Mouse (Mus musculus) forebrain, embryonic 16.5 days (tissue): ENCODE results near the gene Lif. TPM values are rescaled to one million over a fixed set of nuclear protein-coding genes. Genes with fewer than 3 reads are reported as not detected.

ENCODE experiments used
- ATAC-seq: fragments of 200-750 bp; cut with Nextera tagmentation; 2 replicates; pipeline ENCODE4 v1.8.0; 2017; ENCODE audit warnings: mild to moderate bottlenecking, moderate library complexity
- H3K27ac ChIP-seq: fragments of 300-500 bp; sonication (generic); 2 replicates; pipeline ENCODE4 v1.5.1; 2014; ENCODE audit warnings: low read length, control low read depth
- H3K27me3 ChIP-seq: fragments of 300-500 bp; sonication (generic); replicated peaks from 2 replicates; pipeline ENCODE4 v1.6.1; 2014; ENCODE audit warnings: low read length; ENCODE audit not compliant: control insufficient read depth, insufficient read depth
- H3K36me3 ChIP-seq: fragments of 300-500 bp; sonication (generic); 2 replicates; pipeline ENCODE4 v1.6.1; 2014; ENCODE audit not compliant: control insufficient read depth, insufficient read depth
- H3K4me1 ChIP-seq: fragments of 300-500 bp; sonication (generic); replicated peaks from 2 replicates; pipeline ENCODE4 v1.6.1; 2014; ENCODE audit warnings: low read length; ENCODE audit not compliant: control insufficient read depth, insufficient read depth
- H3K4me2 ChIP-seq: fragments of 300-500 bp; sonication (generic); 2 replicates; pipeline ENCODE4 v1.6.1; 2014; ENCODE audit warnings: mild to moderate bottlenecking, low read length, control low read depth
- H3K4me3 ChIP-seq: fragments of 300-500 bp; sonication (generic); replicated peaks from 2 replicates; pipeline ENCODE4 v1.5.1; 2014; ENCODE audit warnings: mild to moderate bottlenecking, low read length, control low read depth
- H3K9ac ChIP-seq: fragments of 300-500 bp; sonication (generic); replicated peaks from 2 replicates; pipeline ENCODE4 v1.6.1; 2014; ENCODE audit warnings: low read depth, low read length, control low read depth
- H3K9me3 ChIP-seq: fragments of 300-500 bp; sonication (generic); 2 replicates; pipeline ENCODE4 v1.6.1; 2016; ENCODE audit warnings: low read length; ENCODE audit not compliant: control insufficient read depth
- WGBS: fragments of 180-500 bp; shearing (Covaris S2); extraction: QIAGEN DNeasy Blood & Tissue Kit; methylation state at CpG from one replicate; pipeline ENCODE4 v1.1.7; 2014; 5-methylcytosine and 5-hydroxymethylcytosine counted together
- polyA plus RNA-seq: library from polyadenylated mRNA; unstranded; fragments of >200 nt; fragmentation: Nextera tagmentation; extraction: Ambion mirVana; gene quantifications from 2 replicates; pipeline ENCODE4 v1.2.1, GENCODE M21; 2015

The Lif gene
- polyA plus RNA-seq, 1 experiment from 2014 or later: 0.05 TPM

DNA sequence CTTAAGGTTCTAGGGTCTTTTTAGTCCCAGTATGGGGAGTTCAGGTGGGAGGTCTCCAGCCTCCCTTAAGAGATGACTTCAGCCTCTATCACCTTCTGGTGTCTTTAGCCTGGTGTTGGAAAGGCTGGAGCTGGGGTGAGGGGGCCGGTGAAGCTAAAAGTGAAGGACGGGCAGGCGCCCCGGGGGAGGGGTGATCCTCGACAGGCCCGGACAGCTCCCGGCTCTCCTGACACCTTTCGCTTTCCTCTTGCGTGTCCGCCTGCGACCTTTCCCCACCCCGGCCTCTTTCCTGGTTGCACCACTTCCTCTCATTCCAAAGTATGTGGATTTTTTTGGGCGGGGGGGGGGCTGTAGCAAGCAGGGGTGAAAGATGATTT is 9.8 kb downstream of the Lif start:
- H3K27ac ChIP-seq: no peak overlapping the region
- peak overlapping the region; percentile 92 for H3K4me2 ChIP-seq
- H3K9me3 ChIP-seq: no peaks in the 10 kb centered on the region
- peaks cover 12% of the 10 kb centered on the region for H3K4me1 ChIP-seq
- H3K9ac ChIP-seq: no peak overlapping the region
- 9% methylated on average over 13 of the region's 13 CpGs for WGBS
- H3K4me3 ChIP-seq: peak overlapping the region; percentile 51
- H3K27me3 ChIP-seq: peaks cover 34% of the 10 kb centered on the region
- H3K36me3 ChIP-seq: no peaks in the 10 kb centered on the region
- no peak for ATAC-seq

- peaks cover 34% of the 10 kb centered on the region for H3K27me3 ChIP-seq
- H3K4me3 ChIP-seq: no peak overlapping the region
- H3K36me3 ChIP-seq: no peaks in the 10 kb centered on the region
- H3K27ac ChIP-seq: no peak overlapping the region
- no peak overlapping the region for H3K9ac ChIP-seq
- H3K4me1 ChIP-seq: peaks cover 10% of the 10 kb centered on the region
- ATAC-seq: no peak
- no peak overlapping the region for H3K4me2 ChIP-seq
- H3K9me3 ChIP-seq: no peaks in the 10 kb centered on the region
- 88% methylated on average over 6 of the region's 6 CpGs for WGBS
Observed at GRCm38 (mm10) chr11:4268500-4268899, 11.1 kb downstream of the Lif start.

- H3K36me3 ChIP-seq: no peaks in the 10 kb centered on the region
- H3K4me2 ChIP-seq: no peak overlapping the region
- WGBS: 20% methylated on average over 19 of the region's 20 CpGs
- peaks cover 10% of the 10 kb centered on the region for H3K4me1 ChIP-seq
- no peak overlapping the region for H3K27ac ChIP-seq
- H3K9ac ChIP-seq: 0 out of 2 replicates have a peak overlapping the region, but pooled peaks have one; percentile 4
- H3K9me3 ChIP-seq: no peaks in the 10 kb centered on the region
- no peak for ATAC-seq
- no peak overlapping the region for H3K4me3 ChIP-seq
- H3K27me3 ChIP-seq: peaks cover 20% of the 10 kb centered on the region
Observed at GRCm38 (mm10) chr11:4270744-4271459, 13.5 kb downstream of the Lif start.

GRCm38 (mm10) chr11:4271544-4271943 is 14.2 kb downstream of the Lif start:
- H3K4me3 ChIP-seq: no peak overlapping the region
- H3K27me3 ChIP-seq: peaks cover 16% of the 10 kb centered on the region
- no peaks in the 10 kb centered on the region for H3K36me3 ChIP-seq
- no peak for ATAC-seq
- peaks cover 6% of the 10 kb centered on the region for H3K4me1 ChIP-seq
- no peaks in the 10 kb centered on the region for H3K9me3 ChIP-seq
- no peak overlapping the region for H3K4me2 ChIP-seq
- H3K27ac ChIP-seq: no peak overlapping the region
- no peak overlapping the region for H3K9ac ChIP-seq
- WGBS: 51% methylated on average over 11 of the region's 11 CpGs

DNA sequence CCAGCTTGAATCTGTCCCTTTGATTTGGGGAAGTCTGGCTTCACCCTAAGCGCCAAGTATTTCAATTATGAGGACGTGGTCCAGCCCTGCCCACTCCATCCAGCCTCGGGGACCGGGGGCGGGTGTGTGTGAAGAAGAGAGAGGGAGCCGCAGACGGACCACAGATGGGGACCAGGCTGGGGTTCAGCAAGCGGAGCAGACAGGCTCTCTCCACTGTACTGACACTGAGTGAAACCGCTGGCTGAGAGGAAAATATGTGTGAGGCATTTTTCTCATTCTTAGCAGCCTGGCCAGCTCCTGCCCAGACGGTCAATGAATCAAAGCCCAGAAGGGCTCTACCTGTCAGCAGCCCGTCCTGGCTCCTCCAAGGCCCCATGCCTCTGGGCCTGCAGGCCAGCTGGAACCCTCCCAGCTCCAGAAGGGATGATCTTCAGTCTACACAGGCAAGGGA is 19.1 kb downstream of the Lif start:
- Histone ChIP-seq H3K27me3 (no peaks in the 10 kb centered on the region), H3K4me3 (no peak overlapping the region), H3K4me2 (no peak overlapping the region), H3K27ac (no peak overlapping the region), H3K36me3 (no peaks in the 10 kb centered on the region), H3K4me1 (no peaks in the 10 kb centered on the region), H3K9me3 (no peaks in the 10 kb centered on the region), H3K9ac (no peak overlapping the region)
- ATAC-seq: no peak
- 65% methylated on average over 11 of the region's 11 CpGs for WGBS

DNA sequence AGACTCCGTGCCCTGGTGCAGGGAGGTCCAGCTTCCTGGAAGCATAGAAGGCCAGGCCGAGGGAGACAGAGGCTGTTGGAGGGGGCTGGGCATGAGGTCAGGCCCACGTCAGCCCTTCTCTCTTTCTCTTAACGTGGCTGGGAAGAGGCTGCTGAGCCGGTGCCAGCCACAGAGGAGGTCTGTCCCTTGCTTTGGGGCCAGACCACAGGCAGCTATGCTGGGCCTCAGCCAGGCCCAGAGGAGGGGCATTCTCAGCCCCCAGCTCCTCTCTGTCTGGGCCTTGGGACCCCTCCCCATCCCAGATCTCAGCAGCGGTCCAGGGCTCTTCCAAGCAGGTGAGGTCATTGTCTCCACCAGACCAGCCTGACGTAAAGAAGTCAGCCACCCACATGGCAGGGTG is 22.6 kb downstream of the Lif start:
- no peak overlapping the region for H3K4me3 ChIP-seq
- no peak overlapping the region for H3K4me2 ChIP-seq
- no peaks in the 10 kb centered on the region for H3K9me3 ChIP-seq
- ATAC-seq: no peak
- 33% methylated on average over 7 of the region's 7 CpGs for WGBS
- no peaks in the 10 kb centered on the region for H3K36me3 ChIP-seq
- no peaks in the 10 kb centered on the region for H3K27me3 ChIP-seq
- H3K27ac ChIP-seq: no peak overlapping the region
- no peaks in the 10 kb centered on the region for H3K4me1 ChIP-seq
- H3K9ac ChIP-seq: no peak overlapping the region

DNA sequence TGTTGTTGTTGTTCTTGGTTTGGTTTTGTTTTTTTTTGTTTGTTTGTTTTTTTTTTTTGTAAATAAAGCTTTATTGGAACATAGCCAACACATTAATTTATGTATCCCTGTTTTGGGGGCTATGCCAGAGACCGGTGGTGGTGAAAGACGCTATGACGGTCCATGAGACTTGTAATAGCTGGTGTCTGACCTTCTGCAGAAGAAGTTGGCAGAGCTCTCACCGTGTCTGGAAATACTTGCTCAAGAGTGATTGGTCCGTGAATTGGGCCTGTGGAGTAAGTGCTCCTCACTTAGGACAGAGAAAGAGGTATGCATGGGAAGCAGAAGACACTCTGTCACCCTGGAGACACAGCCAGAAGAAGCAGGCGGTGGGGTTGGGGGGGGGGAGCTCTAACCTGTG is 24.5 kb downstream of the Lif start:
- no peaks in the 10 kb centered on the region for H3K9me3 ChIP-seq
- ATAC-seq: no peak

DNA sequence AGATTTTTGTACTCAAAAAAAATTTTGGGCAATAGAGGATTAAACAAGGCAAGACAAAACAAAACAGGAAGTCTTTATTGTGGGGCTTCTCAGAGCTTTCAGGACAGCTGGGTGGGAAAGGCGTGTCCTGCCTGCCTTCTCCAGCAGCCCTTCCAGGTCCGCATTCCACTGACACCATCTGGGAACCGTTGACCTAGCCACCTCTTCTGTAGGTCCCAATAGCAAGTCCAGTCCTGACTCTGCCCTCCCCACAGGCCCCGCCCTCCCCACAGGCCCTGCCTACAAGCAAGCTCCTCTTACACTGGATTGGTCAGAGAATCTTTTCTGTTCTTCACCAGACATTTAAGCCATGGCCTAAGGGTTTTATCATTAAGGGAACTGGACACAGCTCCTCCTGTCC is 26.3 kb downstream of the Lif start:
- Histone ChIP-seq H3K4me3 (no peak overlapping the region), H3K4me1 (no peaks in the 10 kb centered on the region), H3K27me3 (no peaks in the 10 kb centered on the region), H3K27ac (no peak overlapping the region), H3K9me3 (no peaks in the 10 kb centered on the region), H3K4me2 (no peak overlapping the region), H3K9ac (no peak overlapping the region), H3K36me3 (no peaks in the 10 kb centered on the region)
- no peak for ATAC-seq
- WGBS: 31% methylated on average over 4 of the region's 4 CpGs

More for the DNA sequence above, 24.5 kb downstream of the Lif start:
- Histone ChIP-seq H3K4me1 (no peaks in the 10 kb centered on the region), H3K9ac (no peak overlapping the region), H3K4me2 (no peak overlapping the region), H3K4me3 (no peak overlapping the region), H3K27ac (no peak overlapping the region), H3K27me3 (no peaks in the 10 kb centered on the region), H3K36me3 (no peaks in the 10 kb centered on the region)
- WGBS: 84% methylated on average over 6 of the region's 6 CpGs

- no peak for ATAC-seq
- no peak overlapping the region for H3K27ac ChIP-seq
- H3K27me3 ChIP-seq: no peaks in the 10 kb centered on the region
- H3K9ac ChIP-seq: no peak overlapping the region
- H3K36me3 ChIP-seq: no peaks in the 10 kb centered on the region
- H3K4me2 ChIP-seq: no peak overlapping the region
- no peaks in the 10 kb centered on the region for H3K4me1 ChIP-seq
- no peak overlapping the region for H3K4me3 ChIP-seq
- H3K9me3 ChIP-seq: no peaks in the 10 kb centered on the region
- 70% methylated on average over 3 of the region's 3 CpGs for WGBS
Observed at GRCm38 (mm10) chr11:4289280-4289679, 31.9 kb downstream of the Lif start.

DNA sequence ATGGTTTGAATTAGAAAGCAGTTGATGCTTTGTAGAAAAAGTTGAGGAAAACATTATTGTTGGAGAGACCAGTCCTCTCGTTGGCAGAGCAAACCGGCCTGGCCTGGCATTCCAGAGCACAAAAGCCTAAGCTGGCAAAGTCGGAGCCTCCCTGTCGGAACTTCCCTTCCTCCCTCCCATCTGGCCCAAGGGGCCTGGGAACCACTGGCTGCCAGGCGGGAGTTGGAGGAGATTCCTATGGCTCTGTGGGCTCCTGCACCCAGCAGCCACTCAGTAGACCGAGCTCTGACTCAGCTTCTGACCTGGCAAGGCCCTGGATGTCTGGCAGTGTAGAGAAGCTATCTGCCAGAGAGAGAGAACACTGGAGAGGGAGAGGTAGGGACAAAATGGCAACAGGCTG is 34.3 kb downstream of the Lif start:
- 52% methylated on average over 6 of the region's 6 CpGs for WGBS
- no peaks in the 10 kb centered on the region for H3K36me3 ChIP-seq
- H3K4me2 ChIP-seq: no peak overlapping the region
- 0 out of 2 replicates have a peak, but pooled peaks cover 2% of the 10 kb centered on the region for H3K4me1 ChIP-seq
- no peaks in the 10 kb centered on the region for H3K27me3 ChIP-seq
- no peak for ATAC-seq
- H3K27ac ChIP-seq: no peak overlapping the region
- no peaks in the 10 kb centered on the region for H3K9me3 ChIP-seq
- H3K9ac ChIP-seq: no peak overlapping the region
- H3K4me3 ChIP-seq: no peak overlapping the region
